Mouse (Mus musculus): Measurements from ENCODE around the gene Nlgn1.

Nlgn1 gene

DNA sequence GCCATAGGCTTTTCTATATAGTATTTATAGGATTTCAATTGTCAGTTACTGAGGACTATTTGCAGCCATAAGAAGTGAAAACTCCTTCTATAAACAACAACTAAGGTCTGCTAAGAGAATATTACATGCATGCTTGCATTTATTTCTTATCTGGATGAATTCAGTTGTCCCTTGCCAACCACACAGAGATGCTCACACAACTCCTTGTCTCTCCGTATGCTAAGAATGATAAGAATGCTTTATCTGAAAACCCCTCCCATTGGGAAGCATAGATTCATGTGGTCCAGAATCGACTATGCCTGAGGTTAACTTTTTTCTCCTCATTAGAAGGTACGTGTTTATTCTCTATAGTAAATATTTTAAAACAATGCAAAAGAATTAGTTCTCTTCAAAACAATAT lies 108.8 kb downstream of the Nlgn1 start:
- in situ Hi-C loops (cut with MboI; ENCODE audit: low pct_unique_long_range_greater_than_20kb in 1 of 2, low sequenced_read_pairs in 2 of 2, unreplicated experiment in 1 of 2), result no loop called here

- in situ Hi-C loops (cut with MboI; ENCODE audit: low pct_unique_long_range_greater_than_20kb in 1 of 2, low sequenced_read_pairs in 2 of 2, unreplicated experiment in 1 of 2), result no loop called here
Observed at GRCm38 (mm10) chr3:26216231-26216630, 116.0 kb downstream of the Nlgn1 start.

- in situ Hi-C loops (cut with MboI; ENCODE audit: low pct_unique_long_range_greater_than_20kb in 1 of 2, low sequenced_read_pairs in 2 of 2, unreplicated experiment in 1 of 2), result no loop called here
Observed at GRCm38 (mm10) chr3:26202702-26203101, 129.6 kb downstream of the Nlgn1 start.

DNA sequence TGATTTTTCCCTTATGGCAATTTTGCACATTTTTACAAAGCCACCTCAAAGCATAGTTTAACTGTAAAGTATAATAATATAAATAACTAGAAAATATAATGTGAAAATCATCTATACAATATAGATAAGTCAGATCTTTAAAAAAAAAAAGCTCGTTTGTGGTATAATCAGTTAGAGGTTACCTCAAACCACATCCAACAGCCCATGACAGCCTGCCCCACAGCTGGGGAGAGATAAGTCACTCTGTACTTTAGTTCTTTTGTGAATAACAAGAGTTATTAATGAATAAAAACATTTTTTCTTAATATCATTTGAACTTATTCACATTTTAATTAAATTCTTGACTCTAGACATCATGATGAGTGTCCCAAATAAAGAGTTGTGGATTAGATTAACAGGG lies 130.8 kb downstream of the Nlgn1 start:
- in situ Hi-C loops (cut with MboI; ENCODE audit: low pct_unique_long_range_greater_than_20kb in 1 of 2, low sequenced_read_pairs in 2 of 2, unreplicated experiment in 1 of 2), result no loop called here

GRCm38 (mm10) chr3:26194970-26195369 lies 137.3 kb downstream of the Nlgn1 start:
- in situ Hi-C loops (cut with MboI; ENCODE audit: low pct_unique_long_range_greater_than_20kb in 1 of 2, low sequenced_read_pairs in 2 of 2, unreplicated experiment in 1 of 2), result no loop called here

- in situ Hi-C loops (cut with MboI; ENCODE audit: low pct_unique_long_range_greater_than_20kb in 1 of 2, low sequenced_read_pairs in 2 of 2, unreplicated experiment in 1 of 2), result no loop called here
Observed at GRCm38 (mm10) chr3:26181013-26181412, 151.2 kb downstream of the Nlgn1 start.

DNA sequence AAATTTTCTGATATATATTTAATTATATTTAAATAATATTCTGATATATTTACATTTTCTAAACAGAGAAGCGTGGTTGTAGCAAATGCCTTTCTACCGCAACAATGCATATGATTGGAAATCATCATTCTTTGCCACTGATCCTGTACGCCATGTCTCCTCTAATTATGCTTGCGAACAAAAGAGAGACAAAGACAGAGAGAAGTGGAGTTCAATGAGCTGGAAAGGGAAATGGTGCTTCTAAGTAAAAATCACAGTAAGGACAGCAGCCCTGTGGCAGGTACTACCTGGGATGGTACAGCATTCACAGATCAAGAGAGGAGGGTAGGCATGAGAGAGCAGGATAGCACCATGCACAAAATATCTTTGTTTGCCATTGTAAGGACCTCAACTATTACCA lies 156.9 kb downstream of the Nlgn1 start:
- in situ Hi-C loops (cut with MboI; ENCODE audit: low pct_unique_long_range_greater_than_20kb in 1 of 2, low sequenced_read_pairs in 2 of 2, unreplicated experiment in 1 of 2), result no loop called here

DNA sequence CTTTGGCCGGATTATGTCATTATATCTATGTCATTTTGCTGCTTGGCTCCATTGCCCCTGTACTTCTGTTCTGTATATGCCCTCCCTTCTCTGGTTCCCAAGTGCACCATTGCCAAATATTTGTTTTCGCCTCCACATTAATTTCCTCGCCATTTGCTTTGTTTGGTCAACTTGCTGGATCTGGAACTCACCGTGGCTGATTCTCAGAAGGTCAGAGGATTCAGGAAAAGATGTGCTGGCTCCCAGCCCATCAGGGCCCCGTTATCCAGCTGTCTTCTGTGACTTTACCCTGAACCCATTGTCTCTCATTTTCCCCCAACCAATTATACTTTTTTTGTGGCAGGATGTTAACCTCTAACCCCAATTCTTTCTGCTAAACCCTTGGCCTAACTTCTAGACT lies 158.0 kb downstream of the Nlgn1 start:
- in situ Hi-C loops (cut with MboI; ENCODE audit: low pct_unique_long_range_greater_than_20kb in 1 of 2, low sequenced_read_pairs in 2 of 2, unreplicated experiment in 1 of 2), result no loop called here

- in situ Hi-C loops (cut with MboI; ENCODE audit: low pct_unique_long_range_greater_than_20kb in 1 of 2, low sequenced_read_pairs in 2 of 2, unreplicated experiment in 1 of 2), result no loop called here
Observed at GRCm38 (mm10) chr3:26173613-26174012, 158.6 kb downstream of the Nlgn1 start.

DNA sequence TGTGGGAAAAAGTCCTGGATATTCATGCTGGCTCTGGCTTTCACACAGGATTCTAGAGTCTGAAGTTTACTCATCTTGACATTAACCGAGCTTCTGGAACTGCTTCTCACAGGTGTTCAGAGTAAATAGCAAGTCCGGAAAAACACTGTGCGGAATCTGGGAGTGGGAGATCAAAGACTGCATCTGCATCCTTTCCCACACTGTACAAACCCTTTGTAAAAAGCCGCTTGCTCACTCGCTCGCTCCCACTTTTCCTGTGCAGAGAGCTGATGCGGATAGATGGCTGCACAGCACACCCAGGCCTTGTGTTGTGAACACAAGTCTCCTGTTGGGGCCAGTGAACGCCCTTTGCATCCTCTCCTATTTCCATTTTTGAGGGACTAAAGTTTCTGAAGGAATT lies 165.5 kb downstream of the Nlgn1 start:
- in situ Hi-C loops (cut with MboI; ENCODE audit: low pct_unique_long_range_greater_than_20kb in 1 of 2, low sequenced_read_pairs in 2 of 2, unreplicated experiment in 1 of 2), result no loop called here

DNA sequence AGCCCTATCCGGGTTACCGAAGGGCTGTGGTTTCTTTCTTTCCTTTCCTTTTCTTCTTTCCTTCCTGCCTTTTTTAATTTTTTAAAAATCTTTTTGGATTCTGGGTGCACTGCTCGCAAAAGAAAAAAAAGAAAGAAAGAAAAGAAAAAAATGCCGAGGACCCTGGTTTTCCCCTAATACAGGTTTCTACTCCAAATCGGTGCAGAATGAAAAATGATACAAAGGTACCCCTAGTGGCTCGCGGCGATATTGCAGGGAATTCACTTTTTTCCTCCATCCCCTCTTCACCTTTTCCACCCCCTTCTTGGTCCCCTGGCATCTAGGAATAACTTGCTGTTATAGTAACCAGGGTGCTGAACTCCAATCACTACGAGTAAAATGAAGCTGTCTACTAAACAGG lies 178.5 kb downstream of the Nlgn1 start:
- in situ Hi-C loops (cut with MboI; ENCODE audit: low pct_unique_long_range_greater_than_20kb in 1 of 2, low sequenced_read_pairs in 2 of 2, unreplicated experiment in 1 of 2), result no loop called here

GRCm38 (mm10) chr3:26153036-26153741 lies 179.1 kb downstream of the Nlgn1 start:
- in situ Hi-C loops (cut with MboI; ENCODE audit: low pct_unique_long_range_greater_than_20kb in 1 of 2, low sequenced_read_pairs in 2 of 2, unreplicated experiment in 1 of 2), result no loop called here

DNA sequence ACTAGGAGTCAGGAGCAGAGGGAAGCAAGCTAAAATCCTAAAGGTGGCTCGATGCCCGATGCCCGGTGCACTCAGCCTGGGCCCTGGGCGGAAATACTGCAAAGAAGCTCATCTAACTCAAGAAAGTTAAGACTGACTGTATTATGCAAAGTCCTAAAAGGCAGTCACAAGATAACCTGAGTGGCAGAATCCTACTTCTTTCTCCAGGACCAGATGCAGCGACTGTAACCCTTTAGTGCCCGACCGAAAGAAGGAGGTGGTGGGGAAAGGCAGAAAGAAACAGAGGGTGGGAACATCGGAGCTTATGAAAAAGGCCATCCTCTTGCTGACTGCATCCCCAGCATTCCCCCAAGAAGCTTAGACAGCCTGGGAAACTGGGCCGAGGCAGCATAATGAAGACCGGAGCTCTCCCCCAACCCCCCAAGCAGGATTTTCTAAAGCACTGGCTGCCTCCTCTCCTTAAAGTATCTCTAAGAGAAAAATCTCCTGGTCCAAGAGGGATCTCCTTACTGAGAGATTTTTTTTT lies 179.7 kb downstream of the Nlgn1 start:
- in situ Hi-C loops (cut with MboI; ENCODE audit: low pct_unique_long_range_greater_than_20kb in 1 of 2, low sequenced_read_pairs in 2 of 2, unreplicated experiment in 1 of 2), result no loop called here

DNA sequence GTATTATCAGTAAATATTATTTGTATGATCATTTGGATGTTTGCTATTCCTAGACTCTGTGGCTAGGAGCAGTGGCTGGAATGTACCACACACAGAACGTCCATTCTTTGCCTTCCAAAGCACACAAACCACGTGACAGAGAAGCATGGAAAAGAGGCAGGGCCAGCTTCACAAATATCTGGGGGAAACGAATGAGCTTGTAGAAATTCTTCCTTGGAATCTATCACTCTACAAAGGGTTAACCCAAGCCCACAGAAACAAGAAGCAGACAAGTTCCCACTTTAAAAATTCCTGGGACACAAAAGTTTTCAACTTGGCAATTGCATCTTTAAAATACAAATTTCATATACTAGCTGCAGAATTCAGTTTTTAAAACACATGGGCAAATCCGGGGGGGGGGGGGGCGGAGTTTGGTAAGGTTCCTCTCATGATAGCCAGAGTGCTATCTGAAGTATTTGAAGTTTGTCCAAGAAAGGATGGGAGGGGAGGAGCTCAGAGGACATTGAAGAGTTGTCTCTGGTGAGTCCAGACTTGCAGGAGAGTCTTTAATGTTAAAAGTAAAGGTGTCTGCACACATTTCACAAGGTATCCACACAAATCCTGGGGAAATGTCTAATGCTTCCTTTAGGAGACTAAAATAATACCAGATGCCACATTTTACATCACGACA lies 180.8 kb downstream of the Nlgn1 start:
- in situ Hi-C loops (cut with MboI; ENCODE audit: low pct_unique_long_range_greater_than_20kb in 1 of 2, low sequenced_read_pairs in 2 of 2, unreplicated experiment in 1 of 2), result no loop called here

DNA sequence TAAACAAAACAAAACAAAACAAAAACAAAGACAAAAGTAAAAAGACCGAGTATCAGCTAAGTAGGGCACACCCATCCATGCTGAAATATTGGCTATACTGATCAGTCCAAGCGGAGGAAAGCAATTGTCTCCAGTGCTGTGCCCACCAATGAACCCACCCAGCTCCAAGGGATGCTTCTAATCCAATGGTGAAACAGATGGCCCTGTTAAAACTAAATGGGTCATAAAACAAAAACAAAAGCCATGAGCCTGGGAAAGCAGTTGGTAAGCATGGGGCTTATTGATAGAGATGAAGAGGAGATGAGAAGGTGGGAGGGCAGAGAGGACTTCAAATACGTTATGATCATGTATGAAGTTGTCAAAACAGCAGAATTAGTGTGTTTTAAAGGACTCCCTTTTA lies 186.1 kb downstream of the Nlgn1 start:
- in situ Hi-C loops (cut with MboI; ENCODE audit: low pct_unique_long_range_greater_than_20kb in 1 of 2, low sequenced_read_pairs in 2 of 2, unreplicated experiment in 1 of 2), result no loop called here

DNA sequence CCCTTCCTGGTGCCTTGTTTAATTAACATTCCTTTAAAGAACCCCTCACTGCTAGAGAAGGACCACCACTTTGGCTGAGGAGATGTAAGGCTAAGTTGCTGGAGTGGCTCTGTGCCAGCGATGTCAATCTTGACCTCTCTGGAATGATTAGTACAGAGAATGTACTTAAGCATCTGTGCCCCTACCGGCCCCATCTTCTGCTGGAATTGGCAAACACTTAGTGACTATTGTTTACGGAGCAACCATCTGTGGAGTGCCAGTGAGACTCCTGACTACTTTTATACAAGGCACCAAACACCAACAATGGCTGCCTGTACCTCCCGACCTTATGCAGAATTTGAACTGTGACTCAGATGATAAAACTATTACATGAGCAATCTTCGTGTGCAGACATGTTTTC lies 186.8 kb downstream of the Nlgn1 start:
- in situ Hi-C loops (cut with MboI; ENCODE audit: low pct_unique_long_range_greater_than_20kb in 1 of 2, low sequenced_read_pairs in 2 of 2, unreplicated experiment in 1 of 2), result no loop called here

GRCm38 (mm10) chr3:26141590-26141989 lies 190.7 kb downstream of the Nlgn1 start:
- in situ Hi-C loops (cut with MboI; ENCODE audit: low pct_unique_long_range_greater_than_20kb in 1 of 2, low sequenced_read_pairs in 2 of 2, unreplicated experiment in 1 of 2), result no loop called here

DNA sequence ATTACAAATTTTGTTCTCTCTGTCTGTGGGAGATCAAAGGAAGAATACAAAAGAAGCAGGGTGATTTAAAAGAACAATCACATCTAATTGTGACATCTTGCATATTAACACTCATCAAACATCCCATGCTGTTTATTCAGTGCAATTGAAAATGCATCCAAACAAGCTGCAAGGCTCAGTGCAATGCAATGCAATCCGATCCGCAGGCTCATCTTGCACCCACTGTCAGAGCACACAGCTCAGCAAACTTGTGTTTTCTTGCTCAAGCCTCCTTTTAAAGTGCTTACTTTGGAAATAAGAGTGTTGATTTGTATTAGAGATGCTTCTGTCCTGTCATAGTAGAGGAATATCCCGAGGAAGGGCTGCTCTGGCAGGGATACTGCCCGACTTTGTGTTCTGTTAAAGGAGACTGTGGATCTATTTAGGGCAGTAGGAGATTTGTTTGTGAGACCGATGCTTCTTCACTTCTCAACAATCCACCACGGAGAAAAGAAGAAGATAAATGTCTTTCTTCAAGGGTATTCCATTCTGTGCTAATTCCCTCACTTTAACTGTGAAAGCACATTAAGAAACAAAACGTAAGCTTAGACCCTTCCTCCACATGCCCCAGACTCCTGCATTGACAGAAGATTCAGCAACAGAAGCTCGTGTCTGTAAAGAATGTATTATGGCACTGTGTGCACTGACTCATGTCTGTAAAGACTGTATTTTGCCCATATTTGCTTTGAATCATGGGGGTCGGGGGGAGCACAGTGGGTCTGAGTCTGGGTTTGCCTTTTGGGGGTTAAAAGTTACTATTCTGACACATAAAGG lies 197.2 kb downstream of the Nlgn1 start:
- in situ Hi-C loops (cut with MboI; ENCODE audit: low pct_unique_long_range_greater_than_20kb in 1 of 2, low sequenced_read_pairs in 2 of 2, unreplicated experiment in 1 of 2), result no loop called here

GRCm38 (mm10) chr3:26130919-26131318 lies 201.3 kb downstream of the Nlgn1 start:
- in situ Hi-C loops (cut with MboI; ENCODE audit: low pct_unique_long_range_greater_than_20kb in 1 of 2, low sequenced_read_pairs in 2 of 2, unreplicated experiment in 1 of 2), result no loop called here

Measured in mouse embryonic stem cell (cell line).